Mouse (Mus musculus) lung, postnatal 4 days (tissue): ENCODE results near the gene Mief1.

Experiments used
- DNase-seq, 2 experiments: peaks; one replicate each; pipeline ENCODE4 v3.0.0; 2021

Mief1 gene

DNA sequence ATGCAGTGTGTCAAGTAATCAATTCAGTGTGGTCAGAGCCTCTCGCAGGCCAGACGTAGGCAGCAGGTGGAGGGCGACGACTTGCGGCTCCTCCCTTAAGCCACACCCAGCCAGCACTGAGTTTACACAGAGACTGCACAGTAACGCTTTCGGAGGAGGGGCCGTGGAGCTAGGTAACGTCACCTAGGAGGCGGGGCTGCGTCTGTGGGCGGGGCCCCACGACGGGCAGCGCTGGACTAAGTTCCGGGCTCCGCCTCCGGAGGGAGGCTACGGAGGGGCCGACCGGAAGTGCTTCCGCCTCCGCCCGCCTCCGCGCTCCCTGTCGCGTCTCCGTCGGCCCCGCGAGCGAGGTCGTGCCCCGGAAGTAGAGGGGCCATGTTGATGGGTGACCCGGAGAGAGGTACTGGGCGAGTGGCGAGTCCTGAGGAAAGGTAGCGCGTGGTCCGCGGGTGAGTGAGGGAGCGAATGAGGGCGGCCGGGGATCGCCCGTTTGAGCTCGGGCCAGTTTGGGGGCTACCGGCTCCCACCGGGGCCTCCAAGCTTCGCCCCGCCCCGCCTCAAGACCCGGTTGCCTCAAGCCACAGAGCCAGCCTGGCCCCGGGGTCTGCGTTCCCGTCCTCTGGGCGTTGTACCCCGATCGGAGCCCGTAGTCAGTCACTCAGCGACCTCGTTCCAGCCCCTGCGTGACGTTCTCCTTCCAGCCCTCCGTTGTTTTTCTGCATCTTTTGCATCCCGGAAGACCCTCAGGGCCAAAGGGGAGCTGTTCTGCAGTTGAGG lies at the start of gene Mief1:
TSS of gene Mief1 (plus strand) at position 286 of the 777 bp plus-strand sequence.
- DNase-seq = peak; percentile 99

DNA sequence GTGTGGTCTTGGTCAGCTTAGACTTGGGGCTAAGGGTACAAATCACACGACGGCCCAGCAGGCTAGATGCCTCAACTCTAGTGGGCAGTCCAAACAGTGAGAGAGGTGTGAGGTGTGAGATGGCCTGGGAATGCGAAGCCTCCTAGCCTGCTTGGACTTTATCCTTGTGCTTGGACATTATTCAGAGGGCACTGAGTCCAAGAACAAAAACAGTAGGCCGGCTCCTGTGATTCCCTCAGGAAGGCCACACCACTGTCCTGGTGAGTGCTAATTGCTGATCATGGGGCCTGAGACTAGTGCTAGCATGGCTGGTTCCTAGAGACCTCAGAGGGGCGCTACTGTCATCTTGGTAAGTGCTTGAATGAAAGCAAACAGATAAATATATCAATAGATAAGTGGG lies 44.9 kb upstream of the Mief1 start:
- DNase-seq = no peak

DNA sequence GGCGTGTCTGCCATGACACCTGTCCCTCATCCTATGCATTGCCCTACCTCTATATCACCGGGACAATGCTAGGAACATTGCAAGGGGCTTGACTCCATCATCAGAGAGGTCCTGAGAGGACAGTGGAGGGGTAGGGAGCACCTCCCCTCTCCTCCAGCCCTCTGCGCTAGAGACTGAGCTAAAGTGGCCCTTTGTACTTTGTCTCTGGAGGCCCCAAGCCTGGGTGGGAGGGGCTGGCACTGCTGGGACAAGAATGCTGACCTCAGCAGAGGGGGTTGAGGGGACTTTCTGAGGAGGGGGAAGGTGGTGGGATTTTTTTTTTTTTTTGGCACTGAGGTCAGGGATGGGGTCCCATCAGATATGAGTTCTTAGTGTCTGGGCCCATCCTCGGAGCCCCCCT lies 43.7 kb upstream of the Mief1 start:
- DNase-seq = no peak

DNA sequence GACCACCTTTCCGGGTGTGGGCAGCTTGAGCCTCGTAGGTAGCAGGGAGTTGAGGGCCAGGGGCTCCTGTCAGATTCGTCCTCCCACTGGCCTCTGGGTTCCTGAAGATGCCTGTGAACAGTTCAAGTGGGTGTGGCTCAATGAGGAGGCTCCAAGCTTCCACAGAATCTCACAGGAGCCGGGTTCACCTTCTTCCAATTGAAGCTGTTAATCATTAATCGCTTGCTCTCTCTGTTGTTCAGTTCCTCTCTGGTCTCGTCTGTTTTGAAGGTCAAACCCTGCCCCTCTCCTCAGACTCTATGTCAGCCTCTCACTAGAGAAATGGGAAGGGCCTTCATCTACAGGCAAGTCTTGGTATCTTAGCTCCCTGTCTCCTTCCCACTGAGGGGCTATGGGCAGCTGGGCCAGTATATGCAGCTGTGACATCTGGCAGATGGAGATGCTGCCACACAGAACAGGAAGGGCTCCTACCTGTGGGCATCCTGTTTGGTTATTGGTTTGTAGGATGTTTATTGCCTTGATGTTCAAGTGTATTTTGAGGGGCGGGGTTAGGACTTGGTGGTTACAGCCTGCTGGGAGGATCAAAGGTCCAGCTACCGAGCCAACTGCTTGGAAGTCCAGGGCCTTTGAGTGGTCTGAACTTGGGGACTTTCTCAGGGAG lies 42.1 kb upstream of the Mief1 start:
- no peak for DNase-seq

DNA sequence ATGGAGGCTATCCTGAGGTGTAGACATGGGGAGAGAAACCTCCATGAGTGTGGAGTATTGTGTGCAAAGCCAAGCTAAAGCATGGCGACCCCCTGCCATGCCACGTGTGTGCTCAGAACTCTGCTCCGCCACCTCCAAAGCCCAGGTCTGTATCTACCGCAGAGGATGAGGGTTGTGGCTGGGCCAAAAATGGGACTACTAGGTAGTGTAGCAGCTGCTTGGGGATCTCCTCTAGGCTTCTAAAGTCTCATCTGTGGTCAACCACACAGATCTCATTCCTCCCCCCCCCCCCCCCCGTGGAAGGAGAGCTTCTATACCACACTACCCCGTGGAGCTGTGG lies 41.6 kb upstream of the Mief1 start:
- DNase-seq = no peak

DNA sequence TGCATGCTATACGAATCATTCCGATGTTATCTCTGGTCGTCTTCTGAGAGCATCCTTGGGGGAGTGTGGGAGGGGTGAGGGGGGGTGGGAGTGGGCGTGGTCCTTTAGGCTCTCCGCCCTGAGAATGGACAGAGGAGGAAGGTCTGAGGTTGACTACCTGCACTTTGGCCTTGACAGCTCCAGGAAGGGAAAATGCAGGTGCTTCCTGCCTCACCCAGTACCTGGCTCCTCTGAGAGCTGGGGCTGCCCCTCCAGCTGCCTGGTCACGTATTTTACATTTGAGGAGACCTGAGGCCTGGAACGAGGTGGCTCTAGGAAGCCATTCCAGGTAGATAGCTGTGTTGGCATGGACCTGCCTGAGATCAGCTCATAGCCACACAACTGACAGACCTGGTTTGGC lies 41.0 kb upstream of the Mief1 start:
- DNase-seq = no peak

DNA sequence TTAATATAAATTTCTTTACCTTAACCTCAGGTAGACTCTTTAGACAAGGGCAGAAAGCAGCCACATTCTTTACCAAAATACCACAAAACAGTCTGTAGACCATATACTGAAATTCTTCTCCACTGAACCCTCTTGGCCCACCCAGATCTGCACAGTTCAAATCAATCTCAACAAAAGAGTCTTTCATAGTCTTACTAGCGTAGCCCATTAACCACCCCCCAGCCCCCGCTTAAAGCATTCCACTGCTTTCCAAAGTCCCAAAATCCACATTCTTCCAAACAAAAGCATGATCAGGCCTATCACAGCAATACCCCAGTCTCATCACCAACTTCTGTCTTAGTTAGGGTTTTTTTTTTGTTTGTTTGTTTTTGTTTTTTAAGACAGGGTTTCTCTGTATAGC lies 34.3 kb upstream of the Mief1 start:
- no peak for DNase-seq

DNA sequence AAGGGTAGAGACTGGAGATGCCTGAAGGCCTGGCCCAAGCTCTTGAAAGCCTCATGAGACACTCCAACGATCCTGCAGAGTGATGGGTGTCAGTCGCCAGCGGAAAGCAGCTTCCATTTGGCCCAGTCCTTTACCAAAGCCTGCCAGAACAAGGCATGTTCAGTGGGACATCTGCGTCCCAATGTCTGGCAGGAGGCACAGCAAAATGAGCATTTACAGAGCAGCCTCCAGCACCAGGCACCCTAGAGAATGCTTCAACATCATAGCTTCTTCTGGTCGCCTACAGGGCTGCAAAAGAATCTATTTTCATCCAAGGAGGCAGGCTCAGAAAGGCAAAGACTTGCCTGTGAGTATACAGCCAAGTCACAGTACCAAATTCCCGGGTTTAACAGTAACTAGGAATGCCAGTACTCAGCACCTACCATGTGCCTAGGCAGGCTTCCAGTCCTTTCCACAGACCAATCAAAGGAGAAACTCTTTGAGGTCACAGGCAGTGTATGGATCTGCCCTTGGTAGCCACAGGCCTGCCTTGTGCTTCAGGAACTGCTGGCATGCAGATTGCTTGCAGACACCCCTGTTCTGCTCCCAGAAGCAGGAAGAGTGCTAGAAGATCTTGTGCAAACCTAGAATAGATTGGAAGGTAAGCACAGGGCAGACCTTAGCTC lies 31.6 kb upstream of the Mief1 start:
- DNase-seq = no peak

DNA sequence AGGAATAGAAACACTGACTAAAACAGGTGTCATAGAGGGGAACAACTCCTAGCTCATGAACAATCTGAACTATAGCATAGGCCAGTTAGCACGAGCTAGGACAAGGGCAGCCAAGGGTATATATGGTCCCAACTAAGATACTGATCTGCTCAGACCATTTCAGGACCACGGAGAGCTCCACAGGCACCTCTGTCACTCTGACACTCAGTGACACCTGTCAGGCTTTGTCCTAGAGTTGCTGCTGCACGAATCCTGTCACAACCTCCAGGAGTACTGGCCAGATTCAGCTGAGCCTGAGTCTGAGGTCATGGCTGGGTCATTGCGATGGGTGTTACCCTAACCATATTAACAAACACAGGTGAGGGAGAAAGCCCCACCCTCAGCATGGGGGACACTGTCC lies 30.4 kb upstream of the Mief1 start:
- peak in 1 of 2 experiments; percentile 33 for DNase-seq

DNA sequence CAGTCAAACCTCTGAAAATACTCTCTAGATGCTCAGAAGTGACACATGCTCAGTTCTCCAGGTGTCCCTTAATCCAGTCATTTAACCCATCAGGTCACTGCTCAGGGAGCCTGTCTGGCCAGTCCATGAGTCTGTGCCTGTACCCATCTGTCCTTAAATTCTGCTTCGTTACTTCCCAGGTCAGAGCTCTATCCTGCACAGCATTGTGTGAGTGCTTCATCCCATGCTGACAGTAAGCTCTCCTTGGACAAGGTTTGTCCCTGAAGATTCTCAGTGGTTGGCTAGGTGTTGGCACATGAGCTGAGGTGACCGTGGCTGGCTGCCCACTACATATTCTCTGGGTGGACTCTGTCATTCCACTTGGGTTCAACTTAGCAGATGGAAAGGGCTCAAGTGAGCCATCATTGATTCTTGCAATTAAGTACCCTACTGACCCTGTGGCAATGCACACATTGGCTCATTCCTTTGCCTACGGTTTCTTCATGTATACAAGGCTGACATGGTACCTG lies 27.7 kb upstream of the Mief1 start:
- DNase-seq = no peak

DNA sequence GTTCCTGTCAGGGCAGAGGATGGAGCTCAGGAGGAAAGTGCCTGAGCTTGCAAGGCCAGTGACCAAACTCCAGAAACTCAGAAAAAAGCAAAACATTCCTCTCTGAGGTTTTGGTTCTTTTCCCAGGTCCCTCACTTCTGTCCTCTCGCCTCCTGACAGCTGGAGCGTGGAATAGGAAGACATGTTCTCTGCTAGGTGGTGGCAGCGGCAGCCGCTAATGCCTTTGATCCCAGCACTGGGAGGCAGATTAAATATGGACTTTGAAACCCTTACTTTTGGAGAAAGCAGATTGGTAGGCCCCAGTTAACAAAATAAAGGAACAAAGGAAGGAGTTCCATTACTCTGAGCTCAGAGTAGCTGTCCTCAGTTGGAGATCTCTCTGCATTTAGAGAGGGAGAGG lies 25.4 kb upstream of the Mief1 start:
- DNase-seq = no peak

DNA sequence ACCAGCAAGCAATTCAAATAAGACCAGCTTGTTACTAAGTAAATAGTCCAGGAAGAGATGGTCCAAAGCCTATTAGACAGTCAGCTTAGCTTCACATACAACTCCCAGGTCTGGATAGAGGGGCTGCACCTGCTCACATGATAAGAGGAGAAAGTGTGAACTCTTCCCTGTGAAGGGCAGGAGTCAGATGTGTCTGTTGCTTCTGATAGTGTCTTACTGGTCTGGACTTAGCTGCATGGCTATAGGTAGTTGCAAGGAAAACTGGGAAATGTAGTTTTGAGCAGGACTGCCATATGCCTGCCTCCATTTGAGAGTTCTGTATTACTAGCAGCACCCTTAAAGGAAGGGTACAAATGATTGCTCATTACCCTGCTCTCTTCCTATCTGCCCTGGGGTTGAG lies 20.1 kb upstream of the Mief1 start:
- no peak for DNase-seq

DNA sequence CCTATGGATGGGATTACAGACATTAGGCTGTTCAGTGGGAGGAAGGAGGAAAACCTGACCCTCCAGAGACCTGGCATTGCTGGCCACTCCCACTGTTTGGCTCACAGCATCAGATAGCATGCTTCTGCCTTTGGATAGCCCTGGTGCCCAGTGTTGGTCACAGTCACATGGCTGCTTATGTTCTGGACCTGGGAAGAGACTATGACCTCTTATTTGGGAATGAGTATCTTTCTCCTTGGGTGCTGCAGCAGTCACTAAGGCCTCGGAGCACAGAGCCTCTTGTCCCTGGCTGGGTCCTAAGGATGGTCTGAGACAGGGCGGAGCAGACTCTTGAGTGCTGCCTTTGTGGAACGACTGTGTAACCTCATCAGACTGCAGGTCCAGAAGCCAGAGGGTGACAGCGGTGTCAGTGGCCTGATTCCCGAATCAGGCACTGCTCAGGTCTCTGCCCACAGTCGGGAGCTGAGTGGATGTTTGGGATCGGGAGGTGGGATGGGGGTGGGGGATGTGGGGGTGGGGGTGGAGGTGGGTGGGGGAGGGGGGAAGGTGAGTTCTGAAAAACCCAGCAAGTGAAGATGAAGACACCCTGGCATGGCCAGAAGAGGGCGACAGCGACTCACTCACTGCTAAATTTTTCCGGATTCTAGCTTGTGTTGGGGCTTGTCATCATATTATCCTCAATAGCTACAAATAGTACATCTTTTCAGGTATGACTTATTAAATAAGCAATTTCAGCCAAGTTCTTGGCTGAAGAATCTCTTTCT lies 17.9 kb upstream of the Mief1 start:
- peak in 1 of 2 experiments; percentile 47 for DNase-seq

DNA sequence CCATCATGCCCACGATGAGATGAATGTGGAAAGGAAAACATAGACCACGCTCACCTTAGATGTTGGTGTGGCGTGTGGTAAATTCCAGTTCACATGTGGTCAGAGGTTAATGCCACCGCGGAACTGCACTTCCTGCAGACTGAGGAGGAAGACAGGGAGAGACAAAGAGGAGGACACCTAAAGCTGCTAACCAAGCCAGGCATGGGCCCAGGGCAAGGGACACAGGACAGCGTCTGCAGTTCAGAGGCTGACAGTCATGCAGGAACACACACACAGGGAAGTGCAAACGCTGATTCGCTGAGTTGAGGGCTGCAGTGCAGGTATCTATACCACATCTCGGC lies 17.4 kb upstream of the Mief1 start:
- no peak for DNase-seq

DNA sequence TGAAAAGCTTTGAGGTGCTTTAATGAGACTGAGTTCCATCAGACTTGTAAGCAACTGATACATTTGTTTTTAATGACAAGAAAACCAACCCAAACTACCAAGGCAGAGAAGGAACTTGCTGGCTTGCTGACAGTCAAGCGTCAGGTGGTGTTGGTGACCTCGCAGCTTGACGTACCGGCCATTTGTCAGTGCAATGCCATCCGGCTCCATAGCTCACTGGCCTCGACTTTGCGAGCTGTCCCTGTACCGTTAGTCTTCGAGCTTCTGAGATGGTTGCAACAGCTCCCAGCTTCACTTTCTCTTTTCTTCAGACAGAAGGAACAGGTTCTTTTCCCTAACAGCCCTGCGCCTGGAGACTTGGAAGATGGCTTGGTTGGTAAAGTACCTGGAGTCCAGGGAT lies 16.3 kb upstream of the Mief1 start:
- DNase-seq = no peak

DNA sequence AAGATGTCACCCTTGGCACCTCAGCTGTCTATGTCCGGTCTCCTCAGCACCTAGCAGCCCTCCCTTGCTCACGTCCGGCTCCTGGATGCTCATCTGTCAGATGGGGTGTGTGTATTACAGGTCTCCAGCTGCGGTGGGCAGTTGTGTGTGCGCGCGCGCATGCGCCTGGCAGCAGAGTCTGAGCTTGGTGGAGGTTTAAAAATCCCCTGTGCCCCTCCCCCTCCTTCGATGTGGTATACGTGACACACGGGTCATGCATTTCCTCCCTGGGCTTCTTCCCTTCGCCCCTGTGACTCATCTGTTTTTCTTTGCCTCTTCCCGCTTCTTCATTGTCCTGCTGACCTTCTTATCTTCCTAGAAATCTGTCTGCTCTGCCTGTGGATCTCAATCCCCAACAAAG lies 14.6 kb upstream of the Mief1 start:
- peak; percentile 41 to 52 for DNase-seq

DNA sequence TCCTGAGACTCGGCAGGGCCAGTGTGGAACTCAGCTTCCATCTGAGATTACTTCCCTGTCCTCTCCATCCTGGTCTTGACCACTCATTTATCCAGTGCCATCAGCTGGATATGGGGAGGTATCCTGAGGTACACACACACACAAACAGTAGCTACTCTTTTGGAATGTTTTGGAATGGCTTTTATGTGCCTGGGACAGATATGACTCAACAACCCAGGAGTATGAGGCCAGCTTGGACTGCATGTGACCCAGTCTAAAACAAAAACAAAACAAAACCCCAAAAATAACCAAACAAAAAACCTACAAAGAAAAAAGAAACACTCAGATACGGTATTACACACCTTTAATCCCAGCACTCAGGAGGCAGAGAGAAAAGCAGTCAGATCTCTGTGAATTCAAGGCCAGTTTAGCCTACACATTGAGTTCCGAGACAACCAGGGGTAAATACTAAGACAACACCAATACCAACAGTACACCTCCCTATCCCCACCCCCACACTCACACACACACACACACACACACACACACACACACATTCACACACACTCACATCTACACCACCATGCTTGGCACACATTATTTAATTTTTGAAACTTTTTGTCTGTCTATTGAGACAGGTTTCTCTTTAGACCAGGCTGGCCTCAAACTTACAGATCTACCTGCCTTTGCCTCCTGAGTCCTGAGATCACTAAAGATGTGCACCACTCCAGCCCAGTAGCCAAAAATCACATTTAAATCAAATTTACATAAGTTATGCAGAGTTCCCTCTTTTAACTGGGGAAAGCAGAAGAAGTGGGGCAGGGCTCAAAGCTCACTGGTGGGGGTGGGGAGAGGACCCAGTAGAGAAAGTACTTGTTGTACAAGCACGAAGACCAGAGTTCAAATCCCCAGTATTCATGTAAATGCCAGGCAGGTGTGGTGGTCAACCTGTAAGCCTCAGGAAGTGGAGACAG lies 13.8 kb upstream of the Mief1 start:
- no peak for DNase-seq

DNA sequence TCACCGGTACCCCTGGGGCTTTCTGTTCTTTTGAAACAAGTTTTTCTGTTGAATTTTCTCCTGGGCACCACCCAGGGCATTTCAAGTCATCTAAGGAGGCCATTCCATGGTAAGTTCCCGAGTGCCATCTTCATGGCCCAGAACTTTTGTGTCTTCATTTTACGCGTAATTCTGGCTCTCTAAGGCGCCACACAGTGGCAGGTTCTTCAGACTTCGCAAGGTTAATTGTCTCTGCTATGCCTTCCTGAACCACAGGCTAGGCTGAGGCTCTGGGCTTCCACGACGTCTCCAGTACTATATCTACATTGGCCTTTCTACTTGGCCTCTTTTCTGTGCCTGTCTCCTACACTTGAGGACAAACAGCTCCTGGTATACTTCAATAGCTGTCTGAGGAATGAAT lies 12.8 kb upstream of the Mief1 start:
- DNase-seq = no peak

DNA sequence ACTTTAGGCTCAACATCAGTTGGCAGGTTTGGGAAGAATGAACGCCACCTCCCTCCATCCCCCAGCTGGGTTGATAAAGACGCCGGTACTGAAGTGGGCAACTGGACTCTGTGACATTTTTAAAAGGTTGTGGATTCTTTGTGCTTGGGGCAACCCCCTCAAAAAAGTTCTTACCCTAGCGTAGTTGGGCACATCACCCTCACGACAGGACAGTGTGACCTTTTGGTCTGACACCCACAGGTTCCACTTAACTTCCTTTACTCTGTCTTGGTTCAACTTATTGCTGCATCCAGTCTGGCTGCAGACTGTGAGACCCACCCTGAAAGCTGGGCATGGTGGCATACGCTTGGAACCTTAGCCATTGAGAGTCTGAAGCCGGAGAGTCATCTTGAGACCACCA lies 10.1 kb upstream of the Mief1 start:
- DNase-seq = no peak

DNA sequence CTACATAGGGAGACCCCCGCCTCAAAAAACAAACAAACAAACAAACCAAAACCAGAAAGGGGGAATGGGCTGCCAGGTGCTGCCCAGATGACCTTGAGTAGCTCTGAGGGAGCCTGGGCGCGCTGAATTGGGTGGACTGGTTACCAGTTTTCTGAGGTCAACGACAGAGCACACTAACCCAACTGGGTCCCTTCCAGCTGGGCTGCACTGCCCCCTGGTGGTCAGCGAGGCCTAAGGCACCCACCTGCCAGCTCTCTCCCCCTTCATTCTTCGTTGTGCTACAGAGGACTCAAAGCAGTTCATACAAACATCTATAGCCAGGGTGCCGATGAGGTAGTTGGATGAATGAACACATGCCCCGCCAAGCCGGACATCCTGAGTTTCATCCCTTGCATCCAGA lies 8.6 kb upstream of the Mief1 start:
- DNase-seq = peak; percentile 75 to 87

DNA sequence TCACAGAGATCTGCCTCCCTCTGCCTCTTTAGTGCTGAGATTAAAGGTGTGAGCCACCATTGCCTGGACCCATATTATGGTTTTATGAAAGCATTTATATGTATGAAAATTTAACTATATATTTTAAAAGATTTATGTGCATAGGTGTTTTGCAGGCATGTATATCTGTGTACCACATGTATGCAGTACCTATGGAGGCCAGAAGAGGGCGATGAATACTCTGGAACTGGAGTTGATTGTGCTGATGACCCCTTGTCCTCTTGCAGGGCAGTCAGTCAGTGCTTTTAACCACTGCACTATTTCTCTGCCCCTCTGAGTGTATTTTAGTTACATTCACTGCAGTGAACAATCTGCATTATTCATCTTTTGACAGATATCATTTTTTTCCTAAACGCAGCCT lies 8.0 kb upstream of the Mief1 start:
- peak in 1 of 2 experiments; percentile 73 for DNase-seq
